Mouse (Mus musculus) small intestine, adult 10 weeks (tissue): Measurements from ENCODE around the gene Ifna13. TPM values are rescaled to one million over a fixed set of nuclear protein-coding genes. Genes with fewer than 3 reads are reported as not detected.

Source experiments
- polyA plus RNA-seq: library from polyadenylated mRNA; stranded (reverse); fragments of 350-450 nt; fragmentation: Illumina TruSeq; extraction: RNeasy Lipid Tissue Mini Kit (QIAGEN cat#74804); gene quantifications from one replicate; pipeline ENCODE4 v1.2.3, GENCODE M21; 2014; ENCODE audit warnings: low replicate concordance

Ifna13 gene
- polyA plus RNA-seq = not detected

DNA sequence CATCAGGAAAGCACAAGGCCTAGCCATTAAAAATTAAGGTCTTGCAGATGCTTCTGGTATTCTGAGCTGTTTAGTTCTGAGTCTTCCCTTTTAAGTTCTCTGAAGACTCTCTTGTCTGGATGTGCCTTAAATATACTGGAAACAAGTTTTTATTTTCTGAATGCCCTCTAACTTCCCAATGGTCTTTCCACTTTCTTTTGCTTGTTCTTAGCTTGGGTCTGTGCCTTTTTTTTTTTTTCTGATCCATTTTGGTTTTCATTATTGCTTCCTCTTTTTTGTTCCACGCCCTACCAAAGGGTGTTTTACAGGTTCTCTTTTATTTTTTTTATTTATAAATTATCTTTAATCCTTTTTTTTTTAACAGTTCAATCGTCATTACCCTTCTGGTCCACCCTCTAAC, at the start of gene Ifna13:
Ifna13 (minus strand) TSS at position 101 of the 400 bp plus-strand sequence.

DNA sequence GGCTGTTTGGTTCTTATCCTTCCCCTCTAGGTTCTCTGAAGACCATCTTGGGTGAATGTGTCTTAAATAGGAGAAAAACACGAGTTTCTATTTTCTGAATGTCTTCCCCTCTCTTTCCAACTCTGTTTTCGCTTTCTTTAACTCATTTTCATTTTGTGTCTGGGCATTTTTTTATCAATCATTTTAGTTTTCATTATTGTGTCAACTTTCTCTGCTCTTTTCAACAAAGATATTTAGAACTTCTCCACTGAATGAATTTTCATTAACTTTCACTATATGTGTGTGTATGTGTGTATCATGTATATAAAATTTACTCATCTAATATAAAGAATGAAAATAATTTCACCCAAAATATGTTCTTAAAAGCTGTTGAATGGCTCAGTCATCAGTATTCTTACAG, 47.0 kb upstream of the Ifna13 start, which contains the start of gene Ifnab:
Ifnab (minus strand) TSS at position 101 of the 400 bp plus-strand sequence.

DNA sequence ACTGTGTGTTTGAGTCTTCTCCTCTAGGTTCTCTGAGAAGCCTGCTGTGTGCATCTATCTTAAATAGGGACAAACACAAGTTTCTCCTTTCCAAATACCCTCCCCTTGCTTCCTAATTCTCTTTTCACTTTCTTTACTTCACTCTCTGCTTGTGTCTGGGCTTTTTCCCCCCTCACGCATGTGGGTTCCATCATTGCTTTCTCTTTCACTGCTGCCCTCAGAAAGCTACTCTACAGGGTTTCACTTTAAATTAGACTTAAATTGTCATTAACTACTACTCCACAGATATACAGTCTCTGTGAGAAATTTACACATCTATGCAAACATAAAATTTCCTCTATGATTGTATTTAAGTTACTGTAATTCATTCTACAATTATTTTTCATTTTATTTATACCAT, 39.6 kb upstream of the Ifna13 start, which contains the start of gene Ifna2:
Ifna2 (minus strand) TSS at position 101 of the 400 bp plus-strand sequence.

DNA sequence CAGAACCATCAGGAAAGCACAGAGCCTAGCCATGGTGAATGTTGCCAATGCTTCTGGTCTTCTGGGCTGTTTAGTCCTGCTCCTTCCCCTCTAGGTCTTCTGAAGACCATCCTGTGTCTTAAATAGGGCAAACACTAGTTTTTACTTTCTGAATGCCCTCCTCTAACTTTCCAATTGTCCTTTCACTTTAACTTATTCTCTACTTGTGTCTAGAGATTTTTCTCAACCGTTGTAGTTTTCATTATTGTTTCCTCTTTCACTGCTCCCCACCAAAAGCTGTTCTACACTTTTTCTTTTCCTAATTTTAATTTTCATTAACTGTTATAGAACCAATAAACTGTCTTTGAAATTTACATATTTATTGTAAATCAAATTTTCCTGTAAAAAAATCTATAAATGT, 32.6 kb upstream of the Ifna13 start, which contains the start of gene Ifna16:
Ifna16 (minus strand) TSS at position 101 of the 400 bp plus-strand sequence.

DNA sequence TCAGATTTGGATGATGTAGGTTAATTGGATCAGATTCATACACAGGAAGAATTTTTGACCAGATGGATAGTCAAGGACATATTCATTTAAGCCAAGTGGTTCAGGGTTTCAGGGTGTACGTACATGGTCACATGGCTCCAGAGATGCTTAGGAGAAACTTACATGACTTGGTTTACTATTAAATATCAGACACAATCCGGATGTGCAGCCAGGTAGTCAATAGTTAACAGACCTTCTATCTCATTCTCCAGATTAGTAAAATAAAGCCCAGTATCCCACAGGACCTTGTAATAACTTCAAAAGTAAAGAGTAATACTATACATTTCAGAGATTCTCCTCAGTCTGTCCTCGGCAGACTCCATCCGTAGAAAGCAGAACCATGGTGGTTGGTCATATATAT, 9.9 kb downstream of the Ifna13 start, which contains the start of gene C87499:
C87499 (minus strand) TSS at position 101 of the 400 bp plus-strand sequence.

DNA sequence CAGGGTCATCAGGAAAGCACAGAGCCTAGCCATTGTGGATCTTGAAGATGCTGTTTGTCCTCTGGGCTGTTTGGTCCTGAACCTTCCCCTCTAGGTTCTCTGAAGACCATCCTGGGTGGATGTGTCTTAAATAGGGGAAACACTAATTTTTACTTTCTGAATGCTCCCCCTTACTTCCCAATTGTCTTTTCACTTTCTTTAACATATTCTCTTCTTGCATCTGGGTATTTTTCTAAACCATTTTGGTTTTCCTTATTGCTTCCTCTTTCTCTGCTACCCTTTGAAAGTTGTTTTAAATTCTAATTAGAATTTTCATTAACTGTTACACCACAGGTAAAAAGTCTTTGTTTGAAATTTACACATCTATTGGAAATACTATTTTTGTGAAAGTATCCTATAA, 41.0 kb downstream of the Ifna13 start, which contains the start of gene Ifna12:
Ifna12 (minus strand) TSS at position 101 of the 400 bp plus-strand sequence.

Other genes starting within 250 kb of the Ifna13 start
- 10.3 TPM for gene Hacd4, start 205.5 kb downstream of the Ifna13 start, polyA plus RNA-seq
- gene Ifnb1, start 121.7 kb downstream of the Ifna13 start, polyA plus RNA-seq = not detected
- gene Ifna15, start 86.2 kb downstream of the Ifna13 start, polyA plus RNA-seq = not detected
- gene Ifna14, start 72.7 kb downstream of the Ifna13 start, polyA plus RNA-seq = not detected
- not detected for gene Ifna9, start 52.1 kb downstream of the Ifna13 start, polyA plus RNA-seq
- not detected for gene Ifna12, start 41.1 kb downstream of the Ifna13 start, polyA plus RNA-seq
- not detected for gene C87499, start 10.0 kb downstream of the Ifna13 start, polyA plus RNA-seq
- gene Ifna16, start 32.5 kb upstream of the Ifna13 start, polyA plus RNA-seq = not detected
- gene Ifna2, start 39.5 kb upstream of the Ifna13 start, polyA plus RNA-seq = not detected
- not detected for gene Ifnab, start 46.9 kb upstream of the Ifna13 start, polyA plus RNA-seq
- not detected for gene Gm26566, start 77.3 kb upstream of the Ifna13 start, polyA plus RNA-seq
- gene Klhl9, start 78.0 kb upstream of the Ifna13 start, polyA plus RNA-seq = 117 TPM
- gene Gm13271, start 110.4 kb upstream of the Ifna13 start, polyA plus RNA-seq = not detected
- gene Gm13283, start 115.7 kb upstream of the Ifna13 start, polyA plus RNA-seq = not detected
- not detected for gene Gm13290, start 129.4 kb upstream of the Ifna13 start, polyA plus RNA-seq
- gene Gm13289, start 132.5 kb upstream of the Ifna13 start, polyA plus RNA-seq = not detected
- not detected for gene Gm13272, start 135.4 kb upstream of the Ifna13 start, polyA plus RNA-seq
- not detected for gene Ifnz, start 137.7 kb upstream of the Ifna13 start, polyA plus RNA-seq
- gene Gm13276, start 141.2 kb upstream of the Ifna13 start, polyA plus RNA-seq = not detected
- not detected for gene Gm13277, start 144.2 kb upstream of the Ifna13 start, polyA plus RNA-seq
- gene Gm13278, start 147.1 kb upstream of the Ifna13 start, polyA plus RNA-seq = not detected
- not detected for gene Gm13275, start 150.0 kb upstream of the Ifna13 start, polyA plus RNA-seq
- gene Gm13279, start 152.9 kb upstream of the Ifna13 start, polyA plus RNA-seq = not detected
- gene Gm13285, start 155.2 kb upstream of the Ifna13 start, polyA plus RNA-seq = not detected
- gene Gm13287, start 158.8 kb upstream of the Ifna13 start, polyA plus RNA-seq = not detected
- gene Gm13288, start 161.1 kb upstream of the Ifna13 start, polyA plus RNA-seq = not detected
- not detected for gene Ifna7, start 171.8 kb upstream of the Ifna13 start, polyA plus RNA-seq
- gene Ifna11, start 175.5 kb upstream of the Ifna13 start, polyA plus RNA-seq = not detected
- not detected for gene Ifna6, start 183.0 kb upstream of the Ifna13 start, polyA plus RNA-seq
- gene Ifna5, start 191.1 kb upstream of the Ifna13 start, polyA plus RNA-seq = not detected
- not detected for gene Ifna4, start 197.4 kb upstream of the Ifna13 start, polyA plus RNA-seq
- gene Ifna1, start 205.6 kb upstream of the Ifna13 start, polyA plus RNA-seq = not detected
- gene Ifne, start 235.7 kb upstream of the Ifna13 start, polyA plus RNA-seq = not detected